Mouse (Mus musculus) lung, postnatal 0 days (tissue): ENCODE measurements at regions not wholly inside any gene's neighbourhood (a gene's known extent, or its start where the extent isn't known, plus 50 kb on each side); places are given as distances from the start of the nearest gene placed in this dataset.

Experiments
- ATAC-seq: fragments of 200-750 bp; cut with Nextera tagmentation; 2 replicates; pipeline ENCODE4 v1.8.0; 2017; ENCODE audit warnings: moderate library complexity
- DNase-seq: peaks from one replicate; pipeline ENCODE4 v3.0.0-alpha.2; 2016; ENCODE audit warnings: low spot score
- H3K27ac ChIP-seq: fragments of 300-500 bp; sonication (generic); 2 replicates; pipeline ENCODE4 v1.5.1; 2014; ENCODE audit warnings: antibody characterized with exemption, mild to moderate bottlenecking, low read length, mixed read lengths
- H3K27me3 ChIP-seq: fragments of 300-500 bp; sonication (generic); replicated peaks from 2 replicates; pipeline ENCODE4 v1.6.1; 2014; ENCODE audit warnings: low read length, mixed read lengths; ENCODE audit not compliant: insufficient read depth
- H3K36me3 ChIP-seq: fragments of 300-500 bp; sonication (generic); 2 replicates; pipeline ENCODE4 v1.6.1; 2014; ENCODE audit warnings: low read length, mixed read lengths; ENCODE audit not compliant: insufficient read depth
- H3K4me1 ChIP-seq: fragments of 300-500 bp; sonication (generic); 2 replicates; pipeline ENCODE4 v1.6.1; 2014; ENCODE audit warnings: antibody characterized with exemption, low read depth, low read length, mixed read lengths; ENCODE audit not compliant: insufficient read depth
- H3K4me2 ChIP-seq: fragments of 300-500 bp; sonication (generic); replicated peaks from 2 replicates; pipeline ENCODE4 v1.6.1; 2014; ENCODE audit warnings: low read depth, mild to moderate bottlenecking, low read length, moderate library complexity, mixed read lengths
- H3K4me3 ChIP-seq: fragments of 300-500 bp; sonication (generic); 2 replicates; pipeline ENCODE4 v1.5.1; 2014; ENCODE audit warnings: low read depth, low read length
- H3K9ac ChIP-seq: fragments of 300-500 bp; sonication (generic); replicated peaks from 2 replicates; pipeline ENCODE4 v1.6.1; 2014; ENCODE audit warnings: low read depth, mild to moderate bottlenecking
- H3K9me3 ChIP-seq: fragments of 300-500 bp; sonication (generic); 2 replicates; pipeline ENCODE4 v1.6.1; 2016; ENCODE audit warnings: low read length, mixed read lengths
- CTCF ChIP-seq: IDR thresholded peaks from 2 replicates; pipeline ENCODE4 v1.5.1; 2016; ENCODE audit warnings: antibody characterized with exemption, mild to moderate bottlenecking
- EP300 ChIP-seq: IDR thresholded peaks from 2 replicates; pipeline ENCODE4 v1.6.1; 2016; ENCODE audit warnings: antibody characterized with exemption, mild to moderate bottlenecking, control low read depth
- WGBS: fragments of 180-500 bp; shearing (Covaris S2); extraction: QIAGEN DNeasy Blood & Tissue Kit; methylation state at CpG from one replicate; pipeline ENCODE4 v1.1.7; 2014; 5-methylcytosine and 5-hydroxymethylcytosine counted together

DNA sequence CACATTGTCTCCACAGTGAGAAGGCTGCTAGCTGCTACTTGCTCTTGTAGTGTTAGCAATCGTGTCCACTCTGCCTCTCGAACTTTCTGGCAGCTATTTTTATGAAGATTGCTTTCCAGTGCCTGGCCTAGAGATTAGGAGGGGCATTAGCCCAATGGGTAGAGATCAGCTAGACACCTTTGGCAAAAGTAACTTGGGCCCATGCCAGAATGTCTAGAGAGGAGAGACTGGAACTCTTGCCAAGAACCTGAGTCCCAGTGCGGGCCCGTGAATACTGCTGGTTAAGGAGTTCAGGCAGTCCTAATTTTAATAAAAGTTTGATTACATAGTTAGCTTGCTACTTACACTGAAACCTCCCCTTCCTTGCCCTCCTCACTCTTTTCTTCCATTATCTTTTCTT is 648.8 kb downstream of the Slc4a3 start:
- 30% methylated on average over 4 of the region's 4 CpGs for WGBS
- Histone ChIP-seq H3K27ac (no peak overlapping the region), H3K27me3 (no peaks in the 10 kb centered on the region), H3K9ac (no peak overlapping the region), H3K36me3 (no peaks in the 10 kb centered on the region), H3K4me3 (no peak overlapping the region), H3K9me3 (no peaks in the 10 kb centered on the region), H3K4me2 (no peak overlapping the region), H3K4me1 (no peaks in the 10 kb centered on the region)
- no peak for DNase-seq
- no peak for TF ChIP-seq EP300
- no peak for TF ChIP-seq CTCF
- no peak for ATAC-seq

DNA sequence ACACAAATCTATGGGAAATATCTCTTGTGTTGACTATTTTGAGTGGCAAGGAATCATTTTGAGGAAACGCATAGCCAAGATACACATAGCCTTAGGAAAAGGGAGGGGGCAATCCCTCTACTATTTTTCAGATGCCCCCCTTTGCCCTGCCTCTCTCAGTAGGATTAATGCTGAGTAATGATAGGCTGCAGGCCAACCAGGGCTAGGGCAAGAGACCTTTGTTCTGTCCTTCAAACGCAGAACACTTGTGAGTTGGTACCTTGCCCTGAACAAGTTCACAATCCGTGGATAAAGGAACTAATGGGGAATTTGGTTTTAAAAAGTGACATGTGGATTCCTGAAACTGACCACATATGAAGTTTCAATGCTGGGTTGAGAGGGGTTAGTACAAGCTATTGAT is 651.6 kb downstream of the Slc4a3 start:
- Histone ChIP-seq H3K4me2 (no peak overlapping the region), H3K9me3 (no peaks in the 10 kb centered on the region), H3K9ac (no peak overlapping the region), H3K27ac (no peak overlapping the region), H3K4me1 (no peaks in the 10 kb centered on the region), H3K27me3 (no peaks in the 10 kb centered on the region; the same call in 1 of the 2 replicates), H3K36me3 (no peaks in the 10 kb centered on the region), H3K4me3 (no peak overlapping the region)
- no peak for ATAC-seq
- DNase-seq, result no peak
- WGBS, result 73% methylated on average over 3 of the region's 3 CpGs
- TF ChIP-seq CTCF (no peak), EP300 (no peak)

DNA sequence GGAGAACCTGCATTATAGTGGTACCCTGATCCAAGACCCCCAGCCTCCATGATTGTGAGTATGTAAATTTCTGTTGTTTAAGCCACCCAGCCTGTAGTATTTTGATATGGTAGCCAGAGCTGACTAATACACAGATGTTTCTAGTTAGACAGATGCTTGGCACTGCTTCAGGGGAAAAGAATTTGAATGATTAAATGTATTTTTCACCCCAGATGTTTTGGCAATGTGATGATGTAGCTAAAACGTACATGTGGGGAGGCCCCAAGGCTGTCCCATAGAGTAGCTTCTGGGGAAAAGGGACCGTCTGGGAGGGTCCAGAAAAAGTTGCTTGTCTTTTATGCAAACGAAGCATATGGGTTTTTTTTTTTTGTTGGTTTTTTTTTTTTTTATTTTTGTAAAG is 654.8 kb downstream of the Slc4a3 start:
- Histone ChIP-seq H3K9me3 (no peaks in the 10 kb centered on the region), H3K4me3 (no peak overlapping the region), H3K27me3 (no peaks in the 10 kb centered on the region; the same call in 1 of the 2 replicates), H3K4me2 (no peak overlapping the region), H3K27ac (no peak overlapping the region), H3K9ac (no peak overlapping the region), H3K4me1 (no peaks in the 10 kb centered on the region), H3K36me3 (no peaks in the 10 kb centered on the region)
- ATAC-seq (no peak), DNase-seq (no peak)
- TF ChIP-seq CTCF (no peak), EP300 (no peak)
- WGBS, result 61% methylated on average over 3 of the region's 3 CpGs

DNA sequence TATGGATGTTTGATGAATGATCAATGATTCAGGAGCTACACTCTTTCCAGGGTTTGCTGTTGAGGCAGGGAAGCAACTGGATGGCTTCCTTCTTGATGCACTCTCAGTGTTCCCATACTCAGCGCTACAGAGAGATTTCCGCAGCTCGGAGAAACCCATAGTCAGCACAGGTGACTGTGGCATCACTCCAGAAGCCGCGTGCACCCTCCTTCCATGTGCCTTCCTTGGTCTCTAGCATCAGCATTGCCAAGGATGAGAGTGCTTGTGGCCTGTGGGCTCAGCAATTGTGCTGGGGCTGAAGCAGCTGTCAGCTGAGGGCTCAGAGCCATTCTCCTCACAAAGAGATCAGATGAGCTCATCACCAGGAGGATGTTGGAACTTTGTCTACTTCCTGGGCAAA is 666.4 kb downstream of the Slc4a3 start:
- WGBS, result 90% methylated on average over 5 of the region's 5 CpGs
- Histone ChIP-seq H3K27me3 (no peaks in the 10 kb centered on the region), H3K9me3 (no peaks in the 10 kb centered on the region), H3K4me3 (no peak overlapping the region), H3K27ac (no peak overlapping the region), H3K4me2 (no peak overlapping the region), H3K36me3 (no peaks in the 10 kb centered on the region), H3K4me1 (no peaks in the 10 kb centered on the region), H3K9ac (no peak overlapping the region)
- DNase-seq (no peak), ATAC-seq (no peak)
- TF ChIP-seq CTCF (no peak), EP300 (no peak)

DNA sequence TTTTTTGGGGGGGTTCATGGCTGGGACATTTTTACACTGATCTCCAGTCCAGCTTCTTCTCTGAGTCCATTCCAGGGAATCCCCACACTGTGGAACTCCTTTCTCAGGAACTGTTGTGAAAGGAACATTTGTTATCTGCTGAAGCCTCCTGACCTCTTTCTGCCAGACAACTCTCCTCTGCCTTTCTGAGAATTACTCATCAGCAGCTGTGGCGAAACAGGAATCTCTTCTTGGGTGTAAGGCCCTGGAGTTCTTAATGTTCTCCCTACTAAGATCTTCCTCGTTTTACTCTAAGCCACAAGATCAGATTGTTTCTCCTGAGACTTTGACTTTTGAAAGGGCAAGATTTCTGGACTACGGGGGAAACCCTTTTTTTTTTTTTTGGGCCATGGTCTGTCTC is 698.7 kb downstream of the Slc4a3 start:
- Histone ChIP-seq H3K9me3 (no peaks in the 10 kb centered on the region), H3K4me2 (no peak overlapping the region), H3K4me3 (no peak overlapping the region), H3K27me3 (no peaks in the 10 kb centered on the region), H3K36me3 (no peaks in the 10 kb centered on the region), H3K4me1 (no peaks in the 10 kb centered on the region), H3K9ac (no peak overlapping the region), H3K27ac (no peak overlapping the region)
- WGBS, result 52% methylated on average over 3 of the region's 3 CpGs
- ATAC-seq (no peak), DNase-seq (peak; percentile 29)
- TF ChIP-seq CTCF, result no peak
- no peak for TF ChIP-seq EP300

DNA sequence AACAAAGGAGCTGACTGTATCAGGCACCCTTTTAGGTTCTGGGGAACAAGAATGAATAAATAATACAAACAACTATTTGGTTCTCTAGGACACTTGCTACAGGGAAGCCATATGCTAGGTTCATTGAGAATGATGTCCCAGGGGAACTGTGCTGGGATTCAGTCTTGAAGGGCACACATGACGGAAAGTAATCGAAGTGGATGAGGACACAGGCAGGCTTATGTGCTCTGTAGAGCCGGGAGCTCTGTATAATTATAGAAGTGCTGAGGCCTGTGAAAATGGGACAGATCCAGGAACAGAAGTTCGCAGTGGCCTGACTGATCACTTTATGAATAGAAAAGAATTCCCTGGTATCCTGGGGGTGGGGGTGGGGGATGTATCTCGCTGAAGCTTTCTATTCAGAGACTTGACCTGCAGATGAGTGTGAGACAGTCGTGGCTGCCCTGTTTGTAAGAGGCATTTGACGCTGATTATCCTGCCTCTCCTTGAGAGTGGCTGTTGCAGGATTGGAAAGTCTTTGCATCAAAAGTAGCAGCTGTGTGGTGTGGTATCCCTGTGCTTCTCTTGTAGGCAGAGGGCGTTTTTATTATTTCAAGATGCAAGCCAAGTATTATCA is 700.2 kb downstream of the Slc4a3 start:
- ATAC-seq, result no peak
- Histone ChIP-seq H3K9ac (no peak overlapping the region), H3K27me3 (no peaks in the 10 kb centered on the region), H3K4me1 (no peaks in the 10 kb centered on the region), H3K4me2 (no peak overlapping the region), H3K9me3 (no peaks in the 10 kb centered on the region), H3K4me3 (no peak overlapping the region), H3K36me3 (no peaks in the 10 kb centered on the region), H3K27ac (no peak overlapping the region)
- WGBS, result 45% methylated on average over 8 of the region's 8 CpGs
- no peak for DNase-seq
- TF ChIP-seq CTCF (no peak), EP300 (no peak)

DNA sequence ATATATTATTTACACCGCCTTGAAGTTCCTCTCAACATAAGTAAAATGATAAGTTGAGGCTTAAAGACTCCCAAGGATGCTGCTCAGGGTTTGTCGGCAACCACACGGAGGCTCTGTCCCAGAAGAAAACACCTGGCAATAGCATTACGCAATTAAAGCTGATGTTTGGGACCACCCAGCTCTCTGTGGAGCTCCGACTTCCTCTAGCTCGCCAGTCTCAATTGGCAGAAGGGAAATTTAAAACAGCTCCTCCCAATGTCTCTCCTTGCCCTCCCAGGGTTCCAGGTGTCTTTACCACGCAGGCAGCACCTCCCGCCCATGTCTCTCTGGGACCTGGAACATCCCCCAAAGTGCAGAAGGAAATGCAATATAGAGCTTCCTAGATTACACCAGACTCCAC is 701.1 kb downstream of the Slc4a3 start:
- no peak overlapping the region for H3K27ac ChIP-seq
- 61% methylated on average over 8 of the region's 8 CpGs for WGBS
- no peak overlapping the region for H3K4me2 ChIP-seq
- H3K4me3 ChIP-seq, result no peak overlapping the region
- no peak for ATAC-seq
- no peaks in the 10 kb centered on the region for H3K27me3 ChIP-seq
- no peaks in the 10 kb centered on the region for H3K36me3 ChIP-seq
- no peak for TF ChIP-seq CTCF
- no peak for TF ChIP-seq EP300
- no peak for DNase-seq
- no peak overlapping the region for H3K9ac ChIP-seq
- H3K4me1 ChIP-seq, result no peaks in the 10 kb centered on the region
- H3K9me3 ChIP-seq, result no peaks in the 10 kb centered on the region
